Mouse (Mus musculus): ENCODE results near the gene Tph1.

DNA sequence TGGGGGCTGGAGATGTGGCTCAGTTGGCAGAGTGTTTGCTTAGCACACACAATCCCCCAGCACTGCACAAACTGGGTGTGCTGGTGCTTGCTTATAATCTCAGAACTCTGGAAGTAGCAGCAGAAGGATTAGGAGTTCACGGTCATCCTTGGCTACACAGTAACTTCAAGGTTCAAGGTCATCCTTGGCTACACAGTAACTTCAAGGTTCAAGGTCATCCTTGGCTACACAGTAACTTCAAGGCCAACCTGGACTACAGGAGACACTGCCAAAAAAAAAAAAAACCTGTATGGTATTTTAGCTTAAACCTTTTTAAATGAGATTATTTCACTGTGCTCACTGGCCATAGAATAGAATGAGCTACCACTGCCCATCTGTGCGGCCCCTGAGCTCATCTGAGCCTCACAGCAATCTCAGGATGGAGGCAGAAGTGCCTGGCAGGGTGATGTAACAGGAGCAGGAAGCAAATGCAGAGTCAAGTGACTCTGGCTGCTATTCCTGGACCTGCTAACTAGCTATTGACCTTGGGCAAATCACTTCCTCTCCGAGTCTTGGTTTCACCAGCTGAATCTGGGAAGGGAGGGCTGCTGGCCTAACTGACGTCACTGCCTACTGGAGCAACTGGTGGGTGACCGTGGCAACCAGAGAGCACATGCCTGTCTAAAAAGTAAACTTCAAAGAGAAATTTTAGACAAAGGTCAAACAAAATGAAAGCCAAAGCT, 56.9 kb downstream of the Tph1 start:
- TF ChIP-seq POLR2A (IDR thresholded peaks at IDR 0.05; ENCODE audit: extremely low read depth, insufficient read depth, low read length) (no peak), CTCF (IDR thresholded peaks at IDR 0.05; ENCODE audit: low read depth, low read length) (no peak)
